Mouse (Mus musculus) liver, postnatal 0 days (tissue): Measurements from ENCODE around the gene Gm14496.
"Not testable (repeated sequence)": the region's sequence is repeated elsewhere in the genome, so short reads cannot be mapped to it uniquely, and the experiment has no call there.

Source experiments
- CTCF ChIP-seq: sonication (generic); IDR thresholded peaks from 2 replicates; pipeline ENCODE4 v1.5.1; 2016; ENCODE audit warnings: antibody characterized with exemption, low read depth
- EP300 ChIP-seq: IDR thresholded peaks from 2 replicates; pipeline ENCODE4 v1.6.1; 2016; ENCODE audit warnings: antibody characterized with exemption, low read depth, mild to moderate bottlenecking

GRCm38 (mm10) chr2:181952747-181953680 lies 37.9 kb upstream of the Gm14496 start:
- not testable (repeated sequence) for TF ChIP-seq CTCF, EP300
